Mouse (Mus musculus) yolk sac, embryonic 10.5 days (tissue): Measurements from ENCODE around the gene Tjp1.

ENCODE experiments used
- DNase-seq: peaks from one replicate; pipeline ENCODE4 v3.0.0-alpha.2; 2017; ENCODE audit warnings: low spot score

Gene Tjp1

DNA sequence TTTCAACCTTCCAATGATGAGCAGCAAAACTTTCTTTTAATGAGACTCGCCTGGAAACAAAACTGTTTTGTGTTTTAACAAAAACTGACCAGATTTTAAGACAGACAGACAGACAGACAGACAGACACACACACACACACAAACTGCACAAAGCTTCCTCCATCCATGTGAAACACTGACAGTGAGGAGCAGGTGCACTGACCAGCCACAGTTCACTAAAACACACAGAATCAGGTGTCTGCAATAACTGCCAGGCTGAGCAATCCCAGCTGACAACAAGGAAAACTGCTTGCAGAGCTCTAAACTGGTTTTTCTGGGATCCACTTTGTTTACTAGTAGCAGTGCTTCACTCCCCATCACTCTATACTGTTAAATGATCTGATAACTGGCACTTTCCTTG is 171.4 kb downstream of the Tjp1 start:
- no peak for DNase-seq

DNA sequence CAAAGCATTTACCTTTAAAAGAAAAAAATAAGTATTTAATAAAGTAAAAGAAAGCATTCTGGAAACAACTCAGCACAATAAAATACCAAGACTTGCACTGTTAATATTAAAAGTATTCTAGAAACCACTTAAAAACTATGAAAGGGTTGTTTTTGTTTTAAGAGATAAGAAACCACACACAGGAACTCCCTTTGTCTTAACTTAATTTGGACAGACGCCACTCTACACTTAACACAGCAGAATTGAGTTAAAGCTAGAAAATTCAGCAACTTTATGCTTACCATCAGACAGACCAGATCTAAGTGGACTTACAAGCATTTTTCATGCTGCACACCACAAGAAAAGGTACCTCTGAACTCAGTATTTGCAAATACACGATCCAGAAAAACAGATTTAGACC is 172.7 kb downstream of the Tjp1 start:
- DNase-seq = no peak

DNA sequence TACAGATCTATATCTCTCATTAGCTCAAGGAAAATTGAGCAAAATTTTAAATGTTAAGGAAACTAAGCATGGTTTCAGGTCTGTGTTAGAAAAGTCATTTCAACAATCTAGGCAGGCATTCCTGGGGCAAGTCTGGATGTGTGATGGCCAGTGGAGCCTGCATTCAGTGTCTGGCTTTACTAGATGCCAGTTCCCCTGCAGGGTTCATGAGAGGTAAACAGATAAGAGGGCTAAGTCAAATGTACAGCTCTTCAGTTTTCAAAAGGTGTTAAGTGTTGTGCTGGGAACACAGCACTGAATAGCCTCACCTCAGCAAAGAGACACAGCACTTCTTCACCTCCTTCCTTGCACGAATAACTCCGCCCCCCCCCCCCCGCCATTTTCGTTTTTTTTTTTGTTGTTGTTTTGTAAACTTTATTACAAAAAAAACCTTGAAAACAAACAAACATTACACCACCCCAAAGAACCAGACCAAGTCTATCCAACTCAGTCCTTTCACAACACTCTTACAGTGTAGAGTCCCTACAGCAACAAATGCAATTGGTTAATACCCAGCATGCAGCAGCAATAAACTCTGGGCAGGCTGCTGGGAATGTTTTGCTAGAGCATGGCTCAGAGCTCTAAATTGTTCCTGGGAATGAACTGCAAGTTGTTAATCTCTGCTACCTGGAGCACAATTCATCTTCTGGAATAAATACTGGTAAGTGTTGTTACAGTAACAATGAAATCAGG is 177.1 kb downstream of the Tjp1 start:
- DNase-seq = no peak

DNA sequence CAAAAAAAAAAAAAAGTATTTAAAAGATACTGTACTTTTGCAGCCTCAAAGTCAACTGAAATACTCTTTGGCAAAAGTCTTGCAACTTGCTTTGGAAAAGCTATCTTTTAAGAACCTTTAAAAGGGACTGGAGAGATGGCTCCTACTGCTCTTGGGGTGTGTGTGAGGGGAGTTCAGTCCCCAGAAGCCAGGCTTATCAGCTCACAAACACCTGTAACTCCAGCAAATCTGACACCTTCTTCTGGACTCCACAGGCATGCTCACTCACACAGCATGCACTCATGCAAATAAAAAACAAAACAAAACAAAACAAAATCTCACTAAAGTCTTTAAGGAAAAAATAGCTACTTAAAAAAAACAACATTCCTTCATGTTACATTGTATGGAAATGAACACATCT is 179.0 kb downstream of the Tjp1 start:
- no peak for DNase-seq

DNA sequence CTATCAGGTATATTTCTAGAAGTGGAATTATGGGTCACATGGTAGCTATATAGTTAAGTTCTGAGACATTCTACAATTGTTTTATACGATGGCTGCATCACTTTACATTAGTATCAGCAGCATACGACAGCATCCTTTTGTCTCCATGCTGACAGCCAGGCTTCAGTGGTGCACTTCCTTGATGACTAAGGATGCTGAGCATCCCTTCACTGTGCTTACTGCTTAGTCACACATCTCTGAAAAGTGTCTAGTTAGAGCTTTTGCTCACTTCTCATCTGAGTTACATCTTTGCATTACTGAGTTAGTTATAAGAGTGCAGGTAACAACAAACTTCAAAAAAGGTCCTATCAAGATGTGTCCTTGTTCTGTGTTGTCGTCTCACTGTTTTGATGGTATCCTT is 182.3 kb downstream of the Tjp1 start:
- no peak for DNase-seq

DNA sequence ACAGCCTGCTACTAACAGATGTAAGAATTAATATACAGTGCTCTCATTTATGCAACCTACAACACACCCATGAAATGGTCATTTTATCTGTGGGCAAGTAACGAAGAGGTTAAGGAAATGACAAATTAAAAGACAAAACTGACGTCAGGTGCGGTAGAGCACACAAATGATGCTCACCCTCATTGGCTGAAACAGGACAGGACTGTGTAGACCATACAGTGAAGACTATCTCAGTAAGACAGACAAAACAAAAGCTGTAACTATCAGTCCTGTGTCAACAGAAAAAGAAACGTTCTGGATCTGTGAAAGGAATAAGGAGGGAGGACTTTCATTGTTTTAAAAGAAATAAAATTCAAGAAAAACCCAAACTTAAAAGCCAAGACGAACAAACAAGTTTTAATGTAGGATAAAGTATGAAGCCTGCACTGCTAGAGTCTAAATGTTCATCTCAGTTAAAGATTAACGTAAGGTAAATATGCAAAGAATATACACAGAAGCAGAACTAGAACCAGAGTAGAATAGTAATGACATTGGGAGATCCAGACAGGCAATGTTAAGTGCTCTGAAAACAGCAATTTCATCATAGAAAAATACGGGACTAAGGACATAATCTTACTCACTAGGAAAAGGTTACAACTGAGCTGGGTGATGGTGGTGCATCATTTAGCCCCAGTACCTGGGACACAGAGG is 189.9 kb downstream of the Tjp1 start:
- DNase-seq = no peak

DNA sequence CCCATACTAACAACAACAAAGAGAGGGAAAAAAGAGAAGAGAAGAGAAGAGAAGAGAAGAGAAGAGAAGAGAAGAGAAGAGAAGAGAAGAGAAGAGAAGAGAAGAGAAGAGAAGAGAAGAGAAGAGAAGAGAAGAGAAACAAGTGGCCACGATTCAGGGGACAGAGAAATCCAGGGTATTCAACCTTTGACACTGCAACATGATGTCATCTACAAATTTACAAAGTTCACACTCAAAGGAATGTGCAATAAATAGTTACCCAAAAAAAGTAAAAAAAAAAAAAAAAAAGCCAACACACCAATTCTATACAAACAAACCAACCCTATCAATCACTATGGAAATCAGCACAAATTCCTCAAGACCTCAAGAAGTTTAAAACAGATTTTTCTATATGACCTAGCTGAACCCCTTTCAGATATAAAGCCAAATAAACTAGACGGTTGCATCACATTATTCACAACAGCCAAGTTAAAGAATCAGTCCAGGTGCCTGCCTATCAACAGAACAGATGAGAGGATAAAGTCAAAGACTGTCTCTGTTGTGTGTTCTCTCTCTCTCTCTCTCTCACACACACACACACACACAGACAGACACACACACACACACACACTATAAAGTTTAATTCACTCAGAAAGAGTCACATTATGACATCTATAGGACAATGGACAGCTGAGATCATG is 194.4 kb downstream of the Tjp1 start:
- DNase-seq = no peak

DNA sequence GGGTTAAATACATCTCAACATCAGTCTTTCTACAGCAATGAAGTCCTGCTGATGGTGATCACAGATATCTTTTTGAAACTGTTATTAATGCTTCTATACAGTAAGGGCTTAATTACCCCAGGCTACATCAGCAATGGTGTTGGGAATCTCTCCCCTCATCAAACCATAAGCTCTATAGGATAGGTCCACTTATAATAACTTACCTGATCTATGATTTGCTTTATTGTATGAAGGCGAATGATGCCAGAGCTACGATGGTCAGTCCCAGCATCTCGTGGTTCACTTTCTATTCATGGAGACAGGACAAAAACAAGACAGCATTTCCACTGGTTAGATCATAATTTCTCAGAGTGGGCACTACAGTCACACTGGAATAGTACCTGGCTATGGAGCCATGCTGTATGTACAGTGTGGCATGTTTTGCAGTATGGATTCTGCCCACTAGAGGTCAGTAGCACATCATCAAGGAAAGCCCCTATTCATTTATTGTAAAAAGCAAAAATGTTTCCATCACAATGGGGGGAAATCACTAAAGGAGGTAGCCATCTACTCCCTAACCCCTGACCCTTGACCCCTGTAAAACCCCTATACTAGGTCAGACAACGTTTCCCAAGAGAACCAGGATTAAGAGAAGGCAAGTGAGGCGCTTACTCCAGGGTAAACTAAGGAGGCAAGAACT is 208.4 kb downstream of the Tjp1 start:
- peak; percentile 27 for DNase-seq

DNA sequence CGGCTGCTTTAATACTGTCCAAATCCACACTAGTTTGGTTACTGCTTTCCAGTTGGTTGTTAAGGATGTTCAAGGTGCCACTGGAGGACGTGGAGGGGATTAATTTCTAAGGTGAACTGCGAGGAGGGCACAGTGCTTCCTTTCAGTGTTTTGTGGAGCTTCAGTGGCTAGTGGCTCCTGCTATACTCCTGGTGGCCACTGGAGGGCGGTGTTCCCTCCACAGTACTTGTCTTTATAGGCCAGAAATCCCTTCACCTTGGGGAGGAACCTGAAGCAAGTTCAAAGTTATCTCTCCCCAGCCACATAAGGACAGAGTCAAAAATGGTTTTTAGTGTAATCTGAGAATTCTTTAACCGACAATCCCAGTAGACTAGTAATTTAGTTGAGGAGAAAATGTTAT is 210.2 kb downstream of the Tjp1 start:
- peak; percentile 31 for DNase-seq

DNA sequence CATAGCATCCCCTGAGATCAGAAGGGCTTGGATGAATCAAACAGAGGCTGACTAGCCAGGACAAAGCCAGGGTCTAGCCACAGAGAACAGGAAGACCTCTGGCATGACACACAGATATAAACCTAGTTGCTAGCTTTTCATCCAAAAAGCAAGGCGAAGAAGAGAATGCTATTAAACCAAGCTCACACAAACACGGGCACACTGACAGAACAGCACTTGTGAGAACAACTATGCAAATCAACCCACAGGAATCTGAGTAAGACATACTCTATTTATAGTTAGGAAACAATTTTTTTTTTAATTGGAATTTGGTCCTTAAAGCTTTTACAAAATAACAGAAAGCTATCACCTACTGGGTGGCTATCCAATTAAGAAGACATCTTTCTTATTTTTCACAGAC is 212.4 kb downstream of the Tjp1 start:
- DNase-seq = no peak

DNA sequence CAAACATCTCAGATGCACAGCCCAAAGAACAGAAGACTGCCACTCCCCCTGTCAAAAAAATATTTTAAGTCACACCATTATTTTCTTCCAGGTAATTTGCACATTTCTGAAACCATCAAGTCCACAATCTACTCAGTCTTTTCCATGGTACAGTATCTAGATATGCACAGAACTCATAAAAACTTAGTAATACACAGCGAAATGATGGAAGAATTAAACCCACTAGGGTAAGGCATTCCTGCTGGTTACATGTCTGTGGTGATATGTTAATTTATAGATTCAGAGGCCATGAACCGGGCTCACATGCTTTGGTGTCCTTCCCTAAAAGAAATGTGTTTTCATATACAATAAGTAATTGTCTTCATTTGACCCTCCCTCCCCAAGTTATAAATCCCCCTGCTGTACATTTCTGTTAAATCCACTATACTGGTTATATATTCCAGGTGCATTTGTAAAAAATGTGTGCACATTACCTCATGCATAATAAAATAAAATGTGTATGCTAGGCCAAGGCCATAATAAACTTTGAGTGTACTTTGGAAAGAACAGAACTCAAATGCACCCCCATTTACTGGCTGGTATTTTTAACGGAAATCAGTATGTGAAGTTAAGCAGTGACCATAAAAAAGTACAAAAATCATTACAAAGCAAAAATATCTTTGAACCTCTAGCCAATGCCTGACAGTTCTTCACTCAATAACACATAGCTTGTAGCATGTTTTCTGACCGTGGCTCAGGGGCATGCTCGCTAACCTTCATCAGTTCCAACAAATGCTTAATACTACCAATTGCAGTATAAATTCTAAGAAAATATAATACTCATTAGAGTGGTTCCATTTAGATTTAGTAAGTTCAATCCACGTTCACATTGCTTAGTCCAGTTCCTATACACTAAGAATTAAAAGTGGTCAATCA is 230.6 kb downstream of the Tjp1 start:
- DNase-seq = no peak

DNA sequence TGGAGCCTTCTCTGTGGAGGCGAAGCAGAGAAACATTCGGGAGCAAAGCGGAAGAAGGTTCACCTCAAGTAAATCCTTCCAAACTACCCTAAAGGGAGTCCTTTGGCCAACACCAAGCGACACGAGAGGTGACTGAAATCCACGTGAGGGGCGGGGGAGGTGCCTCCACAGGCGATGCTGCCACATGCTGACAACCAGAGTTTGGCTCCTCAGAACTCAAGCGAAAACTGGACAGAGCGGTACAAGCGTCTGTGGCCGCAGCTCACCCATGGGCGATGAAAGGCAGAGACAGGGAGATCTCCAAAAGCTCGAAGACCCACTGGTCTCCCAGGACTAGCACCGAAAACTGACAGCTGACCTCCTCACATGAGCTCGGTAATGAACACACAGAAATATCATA is 244.7 kb downstream of the Tjp1 start:
- DNase-seq = no peak

DNA sequence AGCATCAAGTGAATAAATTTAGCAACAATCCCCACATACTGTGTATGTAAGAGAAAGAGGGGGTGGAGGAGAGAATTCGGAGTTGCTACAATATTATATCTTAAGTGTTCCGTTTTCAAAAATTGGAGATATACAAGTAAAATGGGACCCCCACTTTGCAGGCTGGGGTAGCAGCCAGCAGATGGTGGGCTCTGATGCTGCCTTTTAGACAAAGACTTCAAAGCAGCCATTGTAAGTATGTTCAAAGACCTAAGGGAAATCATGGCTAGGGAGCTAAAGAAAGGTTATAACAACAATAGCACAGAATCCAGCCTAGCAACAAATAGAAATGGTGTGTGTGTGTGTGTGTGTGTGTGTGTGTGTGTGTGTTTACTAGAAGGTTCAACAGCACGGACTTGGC is 245.6 kb downstream of the Tjp1 start:
- DNase-seq = no peak

DNA sequence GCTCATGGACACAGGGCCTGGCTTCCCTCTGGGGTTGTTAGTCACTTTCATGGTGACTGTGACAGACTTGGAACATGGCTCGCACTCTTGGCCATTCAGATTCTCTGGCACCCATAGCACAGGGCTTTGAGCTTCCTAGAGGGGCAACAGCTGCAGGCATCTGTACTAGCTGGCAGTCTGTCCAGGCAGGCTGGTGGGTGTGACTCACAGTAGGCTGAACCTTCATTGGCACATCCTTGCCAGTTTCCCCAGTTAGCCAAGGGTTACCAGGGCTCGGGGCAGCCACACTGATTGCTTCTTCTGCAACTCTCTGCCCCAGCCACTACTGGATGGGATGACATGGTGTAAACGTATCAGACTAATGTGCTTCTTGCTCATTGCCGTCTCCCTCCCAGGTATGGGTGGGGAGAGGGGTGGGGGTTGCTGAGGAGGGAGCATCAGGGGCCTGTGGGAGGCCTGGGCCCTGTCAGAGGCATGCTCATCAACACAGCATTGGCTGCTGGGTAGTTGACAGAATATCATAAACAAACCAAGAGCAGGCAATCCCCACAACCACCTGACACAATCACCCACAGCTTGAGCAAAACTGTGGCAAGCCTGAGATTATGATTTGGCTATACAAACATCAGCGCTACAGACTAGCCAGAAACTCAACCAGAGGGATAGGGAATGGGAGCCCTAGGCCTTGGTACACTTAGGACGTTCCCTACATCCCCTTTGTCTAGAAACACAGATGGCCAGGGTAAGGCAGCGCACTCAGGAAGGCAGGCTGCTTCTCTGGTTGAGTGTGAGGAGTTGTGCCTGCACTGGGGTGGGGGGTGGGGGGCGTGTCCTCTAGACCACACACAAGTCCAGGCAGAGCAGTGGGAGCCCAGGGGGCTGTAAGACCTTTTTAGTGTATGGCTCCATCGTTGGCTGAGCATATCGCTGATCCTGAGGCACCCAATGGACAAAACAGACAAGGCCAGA is 246.4 kb downstream of the Tjp1 start:
- no peak for DNase-seq

DNA sequence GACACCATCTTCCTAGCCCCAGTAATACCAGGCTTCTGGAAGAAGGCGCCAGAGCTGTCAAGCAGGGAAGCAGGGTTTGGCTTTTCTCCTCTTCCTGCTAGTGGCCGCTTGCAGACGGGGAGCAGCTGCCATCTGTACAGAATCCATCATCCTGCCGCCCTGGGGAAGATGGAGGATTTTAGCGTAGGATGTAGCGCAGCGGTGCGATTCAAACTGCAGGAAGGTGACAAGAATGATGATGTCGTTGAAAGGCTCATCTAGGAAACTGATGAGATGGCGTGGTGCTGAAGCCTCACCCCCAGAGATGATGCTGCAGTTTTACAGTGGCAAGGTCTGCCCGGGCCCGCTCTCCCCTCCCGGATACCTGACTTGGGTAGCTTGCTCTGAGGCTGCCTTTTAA is 248.3 kb downstream of the Tjp1 start:
- no peak for DNase-seq

DNA sequence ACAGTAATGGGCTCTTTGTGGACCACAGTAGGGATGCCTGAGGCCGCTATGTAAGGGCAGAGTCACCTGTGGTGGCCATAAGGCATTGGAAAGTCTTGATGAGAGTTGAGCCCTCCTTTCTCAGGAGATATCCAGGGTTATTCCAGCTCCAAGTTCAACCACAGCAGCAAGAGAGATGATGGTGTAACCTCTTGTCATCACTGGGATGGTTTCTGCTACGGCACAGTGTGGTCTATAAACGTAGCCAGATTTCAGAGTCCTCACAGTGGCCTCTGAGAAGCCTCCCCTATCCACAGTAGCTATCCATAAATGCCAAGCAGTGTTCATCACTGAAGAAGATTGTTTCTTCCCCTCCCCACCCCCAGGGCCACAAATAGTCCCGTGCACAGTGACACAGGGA is 251.8 kb downstream of the Tjp1 start:
- no peak for DNase-seq

DNA sequence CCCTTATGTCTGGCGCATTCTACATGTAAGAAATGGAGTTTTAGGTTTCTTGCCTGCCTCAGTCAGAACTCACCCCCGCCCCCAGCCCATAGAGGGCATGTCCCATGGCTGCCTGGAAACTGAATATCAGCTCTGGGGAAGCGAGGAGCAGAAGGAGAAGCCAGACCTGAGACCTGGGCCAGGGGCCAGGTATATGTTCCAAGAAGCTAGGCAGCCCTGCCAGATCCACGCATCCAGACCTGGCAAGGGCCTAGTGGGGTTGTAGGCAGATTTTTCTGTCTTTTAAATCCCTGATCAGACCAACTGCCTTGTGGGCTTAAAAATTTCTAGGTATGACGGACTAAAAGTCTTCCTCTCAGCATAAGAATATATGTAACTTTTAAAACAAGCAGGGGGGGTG is 253.4 kb downstream of the Tjp1 start:
- no peak for DNase-seq

DNA sequence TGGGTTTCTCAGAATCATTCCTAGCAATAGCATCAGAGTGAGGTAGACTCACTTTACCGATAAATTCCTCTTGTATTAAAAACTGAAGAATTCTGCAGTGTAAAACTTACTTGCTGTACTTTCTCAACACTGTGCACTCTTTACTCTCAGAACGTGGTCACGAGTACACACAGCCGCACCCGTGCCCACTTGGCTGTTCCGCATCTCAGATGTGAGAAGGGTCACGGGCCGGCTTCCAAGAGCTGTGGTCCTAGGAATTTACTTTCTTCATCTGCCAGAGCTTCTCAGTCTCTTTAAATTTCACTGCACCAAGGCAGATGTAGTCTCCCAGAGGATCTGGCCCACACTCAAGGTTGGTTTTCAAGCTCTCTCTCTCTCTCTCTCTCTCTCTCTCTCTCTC is 277.9 kb downstream of the Tjp1 start:
- DNase-seq = no peak
